Mouse (Mus musculus) embryo, embryonic 11 days (tissue): ENCODE data around the gene Gnat2.

Source experiments
- DNase-seq: peaks from one replicate; pipeline ENCODE4 v3.0.0-alpha.2; 2015

Gene Gnat2

DNA sequence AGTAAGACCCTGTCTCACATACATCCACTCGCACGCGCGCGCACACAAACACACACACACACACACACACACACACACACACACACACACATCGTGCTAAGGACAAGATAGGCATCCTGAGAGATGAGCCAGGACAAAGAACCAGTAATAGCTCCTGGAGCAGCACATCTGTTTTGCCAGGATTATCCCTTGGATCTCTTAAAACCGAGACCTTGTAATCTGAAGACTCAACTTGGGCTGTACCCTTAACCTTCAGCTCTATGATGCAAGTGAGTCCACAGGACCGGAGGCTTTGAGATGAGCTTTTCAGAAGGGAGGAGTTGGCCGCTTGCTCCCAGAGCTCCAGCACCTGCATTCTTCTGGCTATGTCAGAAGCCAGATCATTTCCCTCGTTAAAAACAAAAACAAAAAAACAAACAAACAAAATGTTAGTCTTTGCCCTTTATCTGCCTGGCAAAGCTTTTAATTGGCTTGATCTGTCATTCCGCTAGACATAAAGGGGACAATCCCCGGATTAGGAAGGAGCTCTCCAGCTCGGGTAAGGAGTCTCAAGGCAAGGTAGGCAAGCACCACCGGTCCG, at the start of gene Gnat2:
Gnat2 (plus strand) TSS at position 254 of the 580 bp plus-strand sequence.
- DNase-seq: no peak

DNA sequence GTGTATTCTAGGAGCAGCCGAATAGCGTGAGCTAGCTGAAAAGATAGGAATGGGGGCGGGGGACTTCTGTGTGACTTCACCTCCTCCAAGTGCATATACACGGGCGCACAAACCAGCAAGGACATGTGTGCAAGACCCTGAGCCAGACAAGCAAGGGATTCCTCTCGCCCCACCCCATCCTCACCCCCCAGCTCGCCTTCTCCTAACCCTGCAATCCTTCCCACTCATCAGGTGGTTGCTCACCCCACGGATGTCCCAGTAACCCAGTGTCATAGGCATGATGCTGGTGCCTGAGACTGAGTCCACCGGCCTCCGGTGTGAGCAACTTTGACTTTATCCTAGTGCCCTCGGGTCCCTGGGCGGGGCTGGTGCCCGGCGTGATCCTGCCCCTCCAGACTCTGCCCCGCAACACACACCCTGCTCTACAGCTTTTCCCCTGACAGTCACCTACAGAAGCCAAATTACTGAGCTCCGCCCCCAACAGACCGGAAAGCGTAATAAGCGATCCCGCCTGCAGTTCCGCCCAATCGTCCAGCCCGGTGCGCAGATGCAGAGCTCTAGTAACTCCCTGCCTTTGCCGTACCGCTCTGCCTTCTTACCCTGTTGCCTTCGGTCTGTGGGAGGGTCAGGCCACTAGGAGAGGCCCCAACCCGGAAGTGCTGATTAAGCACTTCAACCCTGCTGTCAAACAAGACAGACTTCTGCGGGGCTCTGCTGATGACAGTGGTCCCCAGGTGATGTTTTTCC, 48.0 kb upstream of the Gnat2 start, which contains the start of gene Gstm4:
Gstm4 (minus strand) TSS at position 501 of the 747 bp plus-strand sequence.
- peak; percentile 91 for DNase-seq

DNA sequence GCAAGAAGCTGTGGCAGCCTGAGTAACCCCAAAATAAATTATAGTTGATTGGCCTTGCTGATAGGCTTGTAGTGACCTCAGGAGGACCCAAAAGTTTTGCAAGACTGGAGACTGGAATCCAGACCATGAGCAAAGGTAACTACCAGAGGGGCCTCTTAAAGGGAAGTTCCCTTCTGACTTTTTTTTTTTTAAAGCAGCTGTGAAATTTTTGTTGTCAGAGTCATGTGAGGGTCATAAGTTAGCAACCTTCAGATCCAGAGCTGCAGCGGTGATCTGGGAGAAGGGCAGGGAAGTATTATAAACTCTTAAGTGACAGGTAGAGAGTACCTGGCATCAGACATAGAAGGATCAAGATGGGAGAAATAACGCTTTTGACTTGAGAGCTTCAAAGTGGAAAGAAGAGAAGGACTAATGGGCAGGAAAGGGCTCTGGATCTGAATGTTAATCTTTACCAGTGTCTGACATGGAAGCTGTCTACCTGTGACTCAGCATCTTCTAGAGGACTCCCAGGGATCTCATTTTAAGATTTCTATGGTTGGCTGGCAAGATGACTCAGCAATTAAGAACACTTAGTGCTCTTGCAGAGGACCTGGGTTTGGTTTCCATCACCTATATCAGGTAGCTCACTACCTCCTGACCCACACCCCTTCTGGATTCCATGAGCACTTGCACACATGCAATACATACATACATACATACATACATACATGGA, 45.5 kb upstream of the Gnat2 start:
- no peak for DNase-seq

DNA sequence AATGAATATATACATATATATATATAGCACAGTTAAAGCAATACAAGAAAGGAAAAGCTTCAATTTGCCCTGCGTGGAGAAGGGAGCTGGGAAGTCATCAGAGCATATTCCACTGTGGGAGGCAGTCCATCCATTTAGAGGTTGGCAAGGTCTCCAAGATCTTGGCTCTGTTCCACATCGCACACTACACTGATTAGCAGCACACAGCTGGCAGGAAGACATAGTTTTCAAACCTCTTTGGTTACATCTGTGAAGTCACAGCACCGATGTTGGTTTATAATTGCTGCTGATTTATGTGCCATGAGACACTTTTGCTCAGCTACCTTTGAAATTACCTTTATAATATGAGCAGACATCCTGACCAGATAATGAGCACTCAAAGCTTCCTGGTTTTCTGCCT, 44.3 kb upstream of the Gnat2 start:
- DNase-seq: no peak

DNA sequence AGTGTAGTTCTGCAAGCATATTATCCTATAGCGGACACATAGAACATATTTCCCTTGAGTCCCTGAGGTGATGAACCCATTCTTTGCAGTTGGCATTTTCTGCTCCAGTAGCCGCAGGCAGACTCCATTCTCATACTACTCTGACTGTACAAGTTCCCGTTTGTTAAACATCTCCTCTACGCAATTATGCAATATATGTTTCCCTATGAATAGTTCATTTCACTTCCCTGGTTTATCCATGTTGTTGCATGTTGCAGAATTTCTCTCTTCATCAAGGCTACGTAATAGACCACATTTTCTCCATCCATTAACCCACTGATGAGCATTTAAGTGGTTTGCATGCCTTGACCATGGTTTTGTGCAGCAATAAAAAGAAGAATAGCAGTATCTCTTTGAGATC, 42.1 kb upstream of the Gnat2 start:
- no peak for DNase-seq

GRCm38 (mm10) chr3:108061420-108061819, 31.2 kb upstream of the Gnat2 start:
- peak; percentile 87 for DNase-seq

GRCm38 (mm10) chr3:108062648-108063047, 29.9 kb upstream of the Gnat2 start:
- no peak for DNase-seq

DNA sequence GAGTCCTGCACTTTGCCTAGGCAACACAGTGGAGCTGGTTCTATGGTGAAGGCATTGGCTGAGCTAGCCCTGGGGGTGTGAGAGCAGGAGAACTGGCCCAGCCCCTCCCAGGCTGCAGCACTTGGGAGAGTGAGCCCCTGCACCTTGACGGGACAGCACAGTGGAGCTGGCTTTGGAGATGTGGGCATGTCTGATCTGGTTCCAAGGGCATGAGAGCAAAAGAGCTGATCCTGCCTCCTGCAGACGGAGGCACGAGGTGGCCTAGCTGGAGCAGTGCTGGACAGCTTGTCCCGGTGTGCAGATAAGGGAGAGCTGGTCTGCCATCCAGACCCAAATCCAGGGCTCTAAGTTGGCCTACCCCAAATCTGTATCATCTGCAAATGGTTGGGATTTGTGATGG, 27.9 kb upstream of the Gnat2 start:
- DNase-seq: no peak

- no peak for DNase-seq
Measured at GRCm38 (mm10) chr3:108065551-108065950, 27.0 kb upstream of the Gnat2 start.

DNA sequence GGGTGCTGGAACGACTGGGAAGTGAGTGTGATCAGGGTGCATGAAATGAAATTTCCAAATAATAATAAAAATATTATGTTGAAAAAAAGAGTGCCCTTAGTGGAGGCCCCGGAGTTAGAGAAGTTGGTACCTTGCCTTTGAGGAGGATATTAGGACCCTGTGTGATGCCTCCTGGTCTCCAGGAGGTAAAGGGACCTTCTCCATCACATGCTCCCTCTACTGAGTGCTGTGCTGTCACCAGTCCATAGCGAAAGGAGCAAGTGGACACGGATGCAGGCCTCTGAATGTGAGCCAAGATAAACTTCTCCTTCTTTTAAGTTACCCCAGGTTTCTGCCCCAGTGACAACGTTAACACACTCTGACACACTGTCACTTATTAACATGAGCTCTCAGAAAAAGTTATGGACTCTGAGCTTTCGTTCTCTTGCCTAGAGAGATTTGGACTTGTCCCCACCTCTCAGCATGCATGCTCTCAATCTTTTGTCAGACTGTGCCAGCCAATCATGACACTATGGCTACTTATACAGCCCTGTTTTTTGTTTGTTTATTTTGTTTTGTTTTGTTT, 25.1 kb upstream of the Gnat2 start:
- no peak for DNase-seq

- DNase-seq: no peak
Measured at GRCm38 (mm10) chr3:108068826-108069225, 23.8 kb upstream of the Gnat2 start.

GRCm38 (mm10) chr3:108069231-108069870, 23.2 kb upstream of the Gnat2 start:
- DNase-seq: no peak

DNA sequence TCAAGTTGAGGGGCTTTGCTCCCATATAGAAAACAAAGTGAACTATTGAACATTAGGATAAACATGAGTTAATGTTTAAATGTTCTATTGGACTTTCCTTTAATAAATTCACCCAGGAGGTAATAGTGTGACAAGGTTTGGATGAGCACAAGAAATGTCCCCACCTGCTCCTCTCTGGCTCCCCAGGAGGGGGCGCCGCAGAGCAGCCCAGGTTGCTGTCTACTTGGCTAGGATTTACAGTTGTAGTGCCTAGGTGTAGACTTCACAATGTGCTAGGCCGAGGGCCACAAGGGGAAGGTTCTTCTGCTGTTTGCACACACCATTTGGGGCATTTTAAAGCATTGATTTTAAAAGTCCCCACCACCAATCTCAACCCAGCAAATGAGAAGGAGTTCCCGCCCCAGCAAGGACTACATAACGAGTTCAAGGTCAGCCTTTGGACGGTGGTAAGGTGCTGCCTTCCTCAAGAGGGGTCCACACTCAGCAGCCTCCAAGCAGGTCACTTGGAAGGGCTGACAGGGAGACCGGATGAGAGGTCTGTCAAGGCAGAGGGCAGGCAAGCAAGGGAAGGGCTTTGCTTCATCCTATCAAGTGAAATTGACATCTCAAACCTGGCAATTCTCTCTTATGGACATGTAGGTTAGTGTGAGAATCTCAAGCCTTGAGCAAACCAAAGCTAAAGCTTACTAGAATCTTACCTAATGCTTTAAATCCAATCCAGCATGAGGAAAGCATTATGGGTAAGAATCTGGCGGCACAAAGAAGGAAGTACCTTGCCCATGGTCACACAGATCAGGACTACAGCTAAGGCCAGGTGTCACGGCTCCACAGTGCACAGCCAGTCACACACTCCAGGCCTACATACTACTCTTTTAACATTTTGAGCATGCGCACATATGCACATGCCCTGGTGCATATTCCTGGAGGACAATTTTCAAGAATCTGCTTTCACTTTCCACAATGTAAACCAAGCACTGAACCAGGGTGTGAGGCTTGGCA, 22.0 kb upstream of the Gnat2 start:
- peak; percentile 42 for DNase-seq

GRCm38 (mm10) chr3:108072983-108073569, 19.5 kb upstream of the Gnat2 start:
- DNase-seq: no peak

DNA sequence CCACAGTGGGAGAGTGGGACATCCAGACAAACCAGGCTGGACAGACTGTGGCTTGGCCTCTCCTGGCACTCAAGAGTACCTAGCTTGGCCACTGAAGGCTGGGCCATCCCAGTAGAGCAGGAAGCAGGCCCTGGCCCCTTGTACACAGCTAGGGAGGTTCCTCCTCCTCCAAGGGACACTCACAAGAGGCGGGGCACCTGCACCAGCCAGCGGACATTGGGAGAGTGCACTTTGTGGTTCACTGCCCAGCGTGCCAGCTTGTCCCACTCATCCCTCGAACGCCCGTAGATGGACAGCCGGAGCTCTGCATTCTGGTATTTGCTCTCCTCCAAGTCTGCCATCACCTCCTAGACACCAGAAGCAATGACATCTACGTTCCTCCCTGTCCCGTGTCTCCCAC, 15.8 kb upstream of the Gnat2 start:
- DNase-seq: no peak

- DNase-seq: no peak
Measured at GRCm38 (mm10) chr3:108081681-108082080, 10.9 kb upstream of the Gnat2 start.

- no peak for DNase-seq
Measured at GRCm38 (mm10) chr3:108082251-108082875, 10.2 kb upstream of the Gnat2 start.

DNA sequence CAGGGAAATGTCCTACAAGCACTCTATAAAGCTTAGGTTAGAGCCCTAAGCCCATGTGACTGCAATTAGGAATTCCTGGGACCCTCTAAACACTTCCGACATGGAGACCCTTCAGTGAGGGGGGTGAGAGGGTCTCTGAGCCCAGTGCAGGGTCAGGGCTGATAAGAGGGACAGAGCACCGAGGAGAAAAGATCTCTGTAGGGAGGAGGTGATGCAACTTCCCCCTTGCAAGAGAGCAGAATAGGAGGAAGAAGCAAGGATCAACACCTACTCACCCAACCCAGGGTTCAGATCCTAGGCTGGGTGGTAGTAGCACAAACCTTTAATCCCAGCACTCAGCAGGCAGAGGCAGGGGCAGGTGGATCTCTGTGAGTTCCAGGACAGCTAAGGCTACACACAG, 9.4 kb upstream of the Gnat2 start:
- no peak for DNase-seq

GRCm38 (mm10) chr3:108083904-108084407, 8.6 kb upstream of the Gnat2 start:
- no peak for DNase-seq

DNA sequence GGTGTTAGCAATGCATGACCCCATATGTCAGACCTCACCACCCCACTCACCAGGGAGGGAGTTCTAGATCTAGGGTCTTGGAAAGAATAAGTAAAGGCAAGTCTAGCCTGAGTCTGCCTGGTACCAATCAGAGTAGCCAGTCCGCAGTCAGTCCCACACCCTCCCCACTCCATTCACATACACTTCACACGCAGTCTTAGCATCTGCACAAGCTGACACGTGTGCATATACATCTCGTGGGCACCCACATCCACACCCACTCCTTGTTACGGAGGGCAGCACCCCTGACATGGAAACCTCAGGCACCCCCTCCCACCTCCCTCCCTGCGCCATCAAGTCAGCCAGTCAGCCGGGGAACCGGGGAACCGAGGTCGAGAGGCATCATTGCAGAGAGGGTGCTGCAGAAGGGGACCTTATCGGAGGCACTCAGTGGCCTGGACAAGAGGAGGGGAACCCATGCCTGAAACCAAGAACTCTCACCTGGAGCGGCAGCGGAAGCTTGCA, 7.8 kb upstream of the Gnat2 start:
- no peak for DNase-seq
